Mouse (Mus musculus) heart, embryonic 15.5 days (tissue): ENCODE measurements at regions not wholly inside any gene's neighbourhood (a gene's known extent, or its start where the extent isn't known, plus 50 kb on each side); places are given as distances from the start of the nearest gene placed in this dataset.

ENCODE experiments used
- ATAC-seq: fragments of 200-750 bp; cut with Nextera tagmentation; replicated peaks from 2 replicates; pipeline ENCODE4 v1.8.0; 2017; ENCODE audit warnings: low read depth, moderate TSS enrichment; ENCODE audit not compliant: insufficient number of reproducible peaks, insufficient read depth, low FRiP score
- H3K27ac ChIP-seq: fragments of 300-500 bp; sonication (generic); 2 replicates; pipeline ENCODE4 v1.5.1; 2015; ENCODE audit warnings: mild to moderate bottlenecking, inconsistent platforms
- H3K27me3 ChIP-seq: fragments of 300-500 bp; sonication (generic); 2 replicates; pipeline ENCODE4 v1.6.1; 2015; ENCODE audit warnings: inconsistent platforms
- H3K36me3 ChIP-seq: fragments of 300-500 bp; sonication (generic); 2 replicates; pipeline ENCODE4 v1.6.1; 2015; ENCODE audit warnings: mild to moderate bottlenecking, inconsistent platforms
- H3K4me1 ChIP-seq: fragments of 300-500 bp; sonication (generic); replicated peaks from 2 replicates; pipeline ENCODE4 v1.6.1; 2015; ENCODE audit warnings: inconsistent platforms
- H3K4me2 ChIP-seq: fragments of 300-500 bp; sonication (generic); 2 replicates; pipeline ENCODE4 v1.6.1; 2015; ENCODE audit warnings: inconsistent platforms, mild to moderate bottlenecking, moderate library complexity
- H3K4me3 ChIP-seq: fragments of 300-500 bp; sonication (generic); 2 replicates; pipeline ENCODE4 v1.5.1; 2015; ENCODE audit warnings: mild to moderate bottlenecking, inconsistent platforms
- H3K9ac ChIP-seq: fragments of 300-500 bp; sonication (generic); 2 replicates; pipeline ENCODE4 v1.6.1; 2015; ENCODE audit warnings: mild to moderate bottlenecking, inconsistent platforms
- H3K9me3 ChIP-seq: fragments of 300-500 bp; sonication (generic); replicated peaks from 2 replicates; pipeline ENCODE4 v1.6.1; 2016; ENCODE audit warnings: inconsistent platforms
- WGBS: fragments of 180-500 bp; shearing (Covaris S2); methylation state at CpG from one replicate; pipeline ENCODE4 v1.1.7; 2015; ENCODE audit warnings: mixed read lengths; 5-methylcytosine and 5-hydroxymethylcytosine counted together

DNA sequence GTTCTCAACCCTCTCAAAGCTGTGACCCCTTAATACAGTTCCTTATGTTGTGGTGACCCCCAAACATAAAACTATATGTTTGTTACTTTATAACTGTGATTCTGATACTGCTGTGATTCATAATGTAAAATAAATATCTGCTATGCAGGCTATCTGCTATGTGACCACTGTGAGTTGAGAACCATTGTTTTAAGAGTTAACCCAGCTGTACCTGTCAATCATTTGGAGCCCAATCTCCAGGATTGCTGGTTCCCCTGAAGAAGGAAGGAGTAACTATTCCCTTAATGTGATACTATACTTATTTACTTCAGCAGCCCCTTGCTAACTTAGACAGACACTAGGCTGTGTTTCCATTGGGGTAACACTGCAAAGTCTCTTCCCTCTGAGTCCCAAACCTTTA, 400.5 kb downstream of the Nbas start:
- no peaks in the 10 kb centered on the region for H3K36me3 ChIP-seq
- no peak overlapping the region for H3K4me3 ChIP-seq
- no peak overlapping the region for H3K27ac ChIP-seq
- no peak overlapping the region for H3K4me2 ChIP-seq
- no peaks in the 10 kb centered on the region for H3K9me3 ChIP-seq
- H3K9ac ChIP-seq, result no peak overlapping the region
- ATAC-seq, result no peak
- H3K27me3 ChIP-seq, result no peaks in the 10 kb centered on the region
- no peaks in the 10 kb centered on the region for H3K4me1 ChIP-seq

DNA sequence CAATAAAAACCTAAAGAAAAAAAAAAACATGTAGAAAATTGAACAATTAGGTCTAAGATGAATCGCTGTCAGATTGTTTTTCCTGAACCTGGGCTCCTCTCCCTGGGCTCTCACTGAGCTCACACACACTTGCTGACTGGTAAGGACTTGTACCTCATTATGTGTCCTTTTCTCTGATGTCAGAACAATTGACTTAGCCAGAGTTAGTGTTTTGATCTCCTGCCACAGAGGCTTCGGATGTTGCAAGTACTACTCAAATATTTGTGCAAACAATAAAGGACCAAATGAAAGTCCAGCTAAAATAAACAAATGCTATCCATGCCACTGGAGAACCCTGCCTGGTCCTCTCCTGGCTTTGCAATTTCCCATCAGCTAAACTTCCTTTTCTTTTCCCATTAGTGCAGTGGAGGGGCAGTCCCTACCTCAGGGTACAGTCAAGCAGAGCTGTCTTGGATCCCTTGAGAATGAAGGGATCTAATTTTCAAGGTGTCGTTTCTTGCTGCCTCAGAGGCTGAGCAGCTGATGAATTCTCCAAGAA, 399.6 kb downstream of the Nbas start:
- Histone ChIP-seq H3K4me3 (no peak overlapping the region), H3K9ac (no peak overlapping the region), H3K4me1 (no peaks in the 10 kb centered on the region), H3K27ac (no peak overlapping the region), H3K27me3 (no peaks in the 10 kb centered on the region), H3K4me2 (no peak overlapping the region), H3K9me3 (no peaks in the 10 kb centered on the region), H3K36me3 (no peaks in the 10 kb centered on the region)
- ATAC-seq, result no peak
- WGBS, result 66% methylated on average over 3 of the region's 3 CpGs

DNA sequence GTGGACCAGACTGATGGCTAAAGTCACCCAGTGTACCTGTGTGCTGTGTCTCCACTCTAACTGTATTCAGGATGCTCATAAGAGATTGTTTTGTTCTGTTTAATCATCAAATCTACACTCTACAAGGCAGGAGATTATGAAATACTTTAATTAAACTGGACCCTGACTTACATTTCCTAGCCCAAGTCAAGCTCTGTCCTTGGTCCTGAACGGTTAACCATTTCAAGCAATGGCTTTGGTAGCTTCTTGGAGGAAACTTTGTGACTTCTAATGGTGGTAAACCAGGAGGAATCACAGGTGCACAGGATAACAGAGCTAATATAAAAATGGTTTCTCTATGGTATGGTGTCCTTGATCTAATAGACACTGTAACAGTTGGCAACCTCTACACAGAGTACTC, 370.4 kb downstream of the Nbas start:
- 49% methylated on average over 1 of the region's 1 CpGs for WGBS
- Histone ChIP-seq H3K9me3 (no peaks in the 10 kb centered on the region), H3K36me3 (no peaks in the 10 kb centered on the region), H3K9ac (no peak overlapping the region), H3K27me3 (no peaks in the 10 kb centered on the region), H3K4me1 (no peaks in the 10 kb centered on the region), H3K4me3 (no peak overlapping the region), H3K27ac (no peak overlapping the region), H3K4me2 (no peak overlapping the region)
- ATAC-seq, result no peak
